ENCODE assay signal across 7 mouse cellular contexts in the genomic region with DNA sequence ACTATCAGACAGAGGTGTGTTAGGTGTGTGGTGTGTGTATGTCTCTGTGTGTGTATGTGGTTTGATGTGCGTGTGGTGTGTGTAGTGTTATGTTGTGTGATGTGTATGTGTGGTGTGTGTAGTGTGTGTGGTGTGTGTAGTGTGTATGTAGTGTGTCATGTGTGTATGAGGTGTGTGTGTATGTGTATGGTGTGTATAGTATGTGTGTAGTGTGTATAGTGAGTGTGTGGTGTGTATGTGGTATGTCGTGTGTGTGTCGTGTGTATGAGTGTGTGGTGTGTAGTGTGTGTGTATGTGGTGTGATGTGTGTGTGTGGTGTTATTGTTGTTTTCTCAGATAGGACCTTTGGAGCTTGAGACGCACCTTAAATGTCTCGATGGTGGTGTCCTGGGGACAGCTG. TPM values are rescaled to one million over a fixed set of nuclear protein-coding genes. Genes with fewer than 3 reads are reported as not detected.
A peak's percentile ranks its signal among the peaks of the same experiment; 100 is the strongest.
DNase-seq lines count a peak whose midpoint lies in the region; ATAC-seq and TF ChIP-seq lines count a peak whose summit lies in the region.

No protein-coding gene starts in this region.

- H3K4me2 ChIP-seq in forebrain, embryonic 13.5 days, result peak overlapping the region; percentile 65
- H3K4me2 ChIP-seq in limb, embryonic 14.5 days (replicated peaks; ENCODE audit: low read depth, low read length, severe bottlenecking), result peak overlapping the region; percentile 65; the same call in 1 of the 2 replicates

- TF ChIP-seq CTCF in layer of hippocampus, adult 2 months (conservative IDR thresholded peaks at IDR 0.05), result no peak
- no peak for TF ChIP-seq CTCF in olfactory bulb, adult 2 months (IDR thresholded peaks at IDR 0.05; ENCODE audit: insufficient read depth, low read depth, low read length)

- no peaks in the 10 kb centered on the region for H3K9me3 ChIP-seq in forebrain, embryonic 13.5 days (replicated peaks)
- no peaks in the 10 kb centered on the region for H3K9me3 ChIP-seq in limb, embryonic 14.5 days (ENCODE audit: control insufficient read depth, low read length)

- peak overlapping the region; percentile 77 for H3K4me3 ChIP-seq in layer of hippocampus, adult 2 months
- peak overlapping the region; percentile 68; the same call in 1 of the 2 replicates for H3K4me3 ChIP-seq in forebrain, embryonic 13.5 days
- H3K4me3 ChIP-seq in limb, embryonic 14.5 days (replicated peaks; ENCODE audit: low read length), result peak overlapping the region; percentile 63; the same call in 1 of the 2 replicates
- 0 out of 2 replicates have a peak overlapping the region, but pooled peaks have one; percentile 58 for H3K4me3 ChIP-seq in olfactory bulb, adult 2 months (ENCODE audit: insufficient read depth, low read depth, low read length)

- no peak for DNase-seq in layer of hippocampus, adult 2 months (ENCODE audit: low spot score in 2 of 2)
- DNase-seq in layer of hippocampus, adult 9-10 months (ENCODE audit: low spot score), result no peak
- no peak for DNase-seq in limb, embryonic 14.5 days (ENCODE audit: low spot score)
- no peak for DNase-seq in spleen, postnatal 4 days (ENCODE audit: low spot score in 2 of 2)
- no peak for DNase-seq in urinary bladder, postnatal 36 days (ENCODE audit: low spot score in 2 of 2)

- 82% methylated on average over 5 of the region's 5 CpGs for WGBS in forebrain, embryonic 13.5 days
- 72% methylated on average over 5 of the region's 5 CpGs for WGBS in limb, embryonic 14.5 days
- WGBS in olfactory bulb, adult 2 months, result 89% methylated on average over 5 of the region's 5 CpGs

- peaks cover 10% of the 10 kb centered on the region for H3K4me1 ChIP-seq in forebrain, embryonic 13.5 days
- H3K4me1 ChIP-seq in limb, embryonic 14.5 days (ENCODE audit: control insufficient read depth, insufficient read depth, low read length), result peaks cover 8% of the 10 kb centered on the region; the same call in 1 of the 2 replicates
- peaks cover 14% of the 10 kb centered on the region for H3K4me1 ChIP-seq in olfactory bulb, adult 2 months (ENCODE audit: control insufficient read depth, insufficient read depth, low read length)

- H3K9ac ChIP-seq in forebrain, embryonic 13.5 days, result no peak overlapping the region
- H3K9ac ChIP-seq in limb, embryonic 14.5 days (ENCODE audit: low read depth, low read length, severe bottlenecking), result 0 out of 2 replicates have a peak overlapping the region, but pooled peaks have one; percentile 86

- H3K36me3 ChIP-seq in forebrain, embryonic 13.5 days (ENCODE audit: poor library complexity, severe bottlenecking), result no peaks in the 10 kb centered on the region
- H3K36me3 ChIP-seq in limb, embryonic 14.5 days (ENCODE audit: control insufficient read depth, insufficient read depth, low read length), result 0 out of 2 replicates have a peak, but pooled peaks cover 5% of the 10 kb centered on the region

- ATAC-seq in forebrain, embryonic 13.5 days, result peak; percentile 46
- ATAC-seq in limb, embryonic 14.5 days (ENCODE audit: low FRiP score, low read depth), result no peak

- H3K27me3 ChIP-seq in forebrain, embryonic 13.5 days, result no peaks in the 10 kb centered on the region
- no peaks in the 10 kb centered on the region for H3K27me3 ChIP-seq in limb, embryonic 14.5 days (ENCODE audit: control insufficient read depth, insufficient read depth, low read length)

- H3K27ac ChIP-seq in layer of hippocampus, adult 2 months, result peak overlapping the region; percentile 93
- no peak overlapping the region for H3K27ac ChIP-seq in forebrain, embryonic 13.5 days
- no peak overlapping the region for H3K27ac ChIP-seq in limb, embryonic 14.5 days (replicated peaks; ENCODE audit: low read depth, low read length)
- no peak overlapping the region for H3K27ac ChIP-seq in olfactory bulb, adult 2 months (ENCODE audit: insufficient read depth, low read depth, low read length)

- no peak for TF ChIP-seq POLR2A in limb, embryonic 14.5 days (IDR thresholded peaks at IDR 0.05; ENCODE audit: borderline replicate concordance, extremely low read depth, insufficient read depth, insufficient read length)
- no peak for TF ChIP-seq POLR2A in olfactory bulb, adult 2 months (IDR thresholded peaks at IDR 0.05; ENCODE audit: insufficient read depth, low read depth, low read length)

RNA-seq across cellular contexts. Expression of gene Def8, which starts 19.0 kb away (rescaled TPM):
- 10 to 100 TPM; 56.7 to 62.1 TPM for total RNA-seq in layer of hippocampus, adult 2 months (2021)
- polyA plus RNA-seq in forebrain, embryonic 13.5 days (2015; fragmentation: Nextera tagmentation; extraction: Ambion mirVana), result 38.9 and 41.2 TPM in 2 replicates
- 37.1 and 49.2 TPM in 2 replicates for polyA plus RNA-seq in limb, embryonic 14.5 days (2012; rRNA removed)
- 42.2 and 42.7 TPM in 2 replicates for polyA plus RNA-seq in limb, embryonic 14.5 days (2014; fragmentation: Nextera tagmentation; extraction: Ambion mirVana)
- not detected in 2 replicates for polyA plus RNA-seq in olfactory bulb, adult 2 months (2012; ENCODE audit: insufficient read depth, insufficient read length, low replicate concordance, missing spikeins)

RNA-seq across cellular contexts. Expression of gene Tubb3, which starts 31.1 kb away (rescaled TPM):
- 100 to 1,000 TPM; 249 to 277 TPM for total RNA-seq in layer of hippocampus, adult 2 months (2021)
- 1,305 and 1,381 TPM in 2 replicates for polyA plus RNA-seq in forebrain, embryonic 13.5 days (2015; fragmentation: Nextera tagmentation; extraction: Ambion mirVana)
- polyA plus RNA-seq in limb, embryonic 14.5 days (2012; rRNA removed), result 10.4 and 12.5 TPM in 2 replicates
- polyA plus RNA-seq in limb, embryonic 14.5 days (2014; fragmentation: Nextera tagmentation; extraction: Ambion mirVana), result 3.4 and 3.7 TPM in 2 replicates
- polyA plus RNA-seq in olfactory bulb, adult 2 months (2012; ENCODE audit: insufficient read depth, insufficient read length, low replicate concordance, missing spikeins), result not detected in 2 replicates

RNA-seq across cellular contexts. Expression of gene Afg3l1, which starts 35.4 kb away (rescaled TPM):
- total RNA-seq in layer of hippocampus, adult 2 months (2021), result 10 to 100 TPM; 23.6 to 37.6 TPM
- 55.9 and 60.4 TPM in 2 replicates for polyA plus RNA-seq in forebrain, embryonic 13.5 days (2015; fragmentation: Nextera tagmentation; extraction: Ambion mirVana)
- polyA plus RNA-seq in limb, embryonic 14.5 days (2012; rRNA removed), result 29.5 and 31.1 TPM in 2 replicates
- 30.8 and 37.6 TPM in 2 replicates for polyA plus RNA-seq in limb, embryonic 14.5 days (2014; fragmentation: Nextera tagmentation; extraction: Ambion mirVana)
- not detected in 2 replicates for polyA plus RNA-seq in olfactory bulb, adult 2 months (2012; ENCODE audit: insufficient read depth, insufficient read length, low replicate concordance, missing spikeins)

RNA-seq across cellular contexts. Expression of gene Mc1r, which starts 35.4 kb away (rescaled TPM):
- total RNA-seq in layer of hippocampus, adult 2 months (2021), result not detected
- polyA plus RNA-seq in forebrain, embryonic 13.5 days (2015; fragmentation: Nextera tagmentation; extraction: Ambion mirVana), result 0.15 and 0.27 TPM in 2 replicates
- 0.05 and 0.12 TPM in 2 replicates for polyA plus RNA-seq in limb, embryonic 14.5 days (2012; rRNA removed)
- 0.06 and 0.17 TPM in 2 replicates for polyA plus RNA-seq in limb, embryonic 14.5 days (2014; fragmentation: Nextera tagmentation; extraction: Ambion mirVana)
- not detected in 2 replicates for polyA plus RNA-seq in olfactory bulb, adult 2 months (2012; ENCODE audit: insufficient read depth, insufficient read length, low replicate concordance, missing spikeins)

Comparison
In these comparisons a context has a peak if more than half of its experiments do, and no peak if none do; other contexts are left out.
1. RNA of gene Tubb3, which starts 31.1 kb away (polyA plus RNA-seq): 1,305 to 1,381 TPM in forebrain, embryonic 13.5 days; not detected in olfactory bulb, adult 2 months and 3.4 to 12.5 TPM in limb, embryonic 14.5 days; every median in the first group is over 10 times any median in the second.
2. RNA of gene Afg3l1, which starts 35.4 kb away (polyA plus RNA-seq): 55.9 to 60.4 TPM in forebrain, embryonic 13.5 days and 29.5 to 37.6 TPM in limb, embryonic 14.5 days; not detected in olfactory bulb, adult 2 months; every median in the first group is over 10 times any median in the second.
3. Peak in every context shown above with its lines, with median percentiles within 50 percentile points of each other: H3K4me3 ChIP-seq.